Mouse (Mus musculus) lung, adult 2 months (tissue): ENCODE measurements around the gene Zfp398. TPM values are rescaled to one million over a fixed set of nuclear protein-coding genes. Genes with fewer than 3 reads are reported as not detected.
A peak's percentile ranks its signal among the peaks of the same experiment; 100 is the strongest.

Source experiments
- DNase-seq: peaks from one replicate; pipeline ENCODE4 v3.0.0; 2022
- H3K4me1 ChIP-seq: fragments of 200-500 bp; 2 replicates; pipeline ENCODE4 v1.6.1; 2011; ENCODE audit warnings: low read length; ENCODE audit not compliant: control insufficient read depth, insufficient read depth
- H3K4me3 ChIP-seq: fragments of 200-500 bp; replicated peaks from 2 replicates; pipeline ENCODE3; 2011; ENCODE audit warnings: low read depth, mild to moderate bottlenecking, control low read depth, low read length; ENCODE audit errors: extremely low read depth
- CTCF ChIP-seq: fragments of 200-500 bp; IDR thresholded peaks from 2 replicates; pipeline ENCODE4 v1.5.1; 2011; ENCODE audit warnings: mild to moderate bottlenecking, low read length, control low read depth; ENCODE audit not compliant: insufficient read depth
- POLR2A ChIP-seq: fragments of 200-500 bp; IDR thresholded peaks from 2 replicates; pipeline ENCODE4 v1.6.1; 2011; ENCODE audit warnings: low read depth, mild to moderate bottlenecking, control low read depth, low read length, borderline replicate concordance; ENCODE audit errors: extremely low read depth
- WGBS: fragments of 180-500 bp; shearing (Covaris S2); methylation state at CpG from one replicate; pipeline ENCODE4 v1.1.7; 2018; 5-methylcytosine and 5-hydroxymethylcytosine counted together
- polyA plus RNA-seq: library from polyadenylated mRNA; depleted of rRNA; stranded (reverse); fragments of >200 nt; gene quantifications from 2 replicates; pipeline ENCODE4 v1.2.3, GENCODE M21; 2012; rRNA removed

The Zfp398 gene
- polyA plus RNA-seq, 1 experiment = 8.8 TPM

GRCm38 (mm10) chr6:47912991-47913390, 77.5 kb downstream of the Zfp398 start:
- no peak overlapping the region for H3K4me3 ChIP-seq
- 41% methylated on average over 3 of the region's 3 CpGs for WGBS
- no peak for DNase-seq
- H3K4me1 ChIP-seq = no peaks in the 10 kb centered on the region
- TF ChIP-seq POLR2A = no peak
- TF ChIP-seq CTCF = no peak

- DNase-seq = no peak
- TF ChIP-seq CTCF (no peak), POLR2A (no peak)
- H3K4me1 ChIP-seq = peaks cover 8% of the 10 kb centered on the region
- H3K4me3 ChIP-seq = no peak overlapping the region
- WGBS = 73% methylated on average over 5 of the region's 5 CpGs
These were observed 81.6 kb downstream of the Zfp398 start for GRCm38 (mm10) chr6:47917051-47917450.

GRCm38 (mm10) chr6:47918768-47919274, 83.4 kb downstream of the Zfp398 start:
- Histone ChIP-seq H3K4me3 (no peak overlapping the region), H3K4me1 (peaks cover 11% of the 10 kb centered on the region)
- 71% methylated on average over 3 of the region's 3 CpGs for WGBS
- DNase-seq = no peak
- TF ChIP-seq POLR2A (no peak), CTCF (no peak)

- Histone ChIP-seq H3K4me1 (peaks cover 11% of the 10 kb centered on the region), H3K4me3 (peak overlapping the region; percentile 95)
- DNase-seq = no peak
- TF ChIP-seq POLR2A = no peak
- TF ChIP-seq CTCF = no peak
- 29% methylated on average over 11 of the region's 11 CpGs for WGBS
These were observed 84.4 kb downstream of the Zfp398 start for GRCm38 (mm10) chr6:47919646-47920446.

- peak; percentile 87 for DNase-seq
- Histone ChIP-seq H3K4me1 (peaks cover 11% of the 10 kb centered on the region), H3K4me3 (peak within 1 kb of the TSS; percentile 95)
- TF ChIP-seq CTCF = peak; percentile 52
- TF ChIP-seq POLR2A = peak; percentile 81
- under 1% methylated on average over 66 of the region's 67 CpGs for WGBS
These were observed 85.2 kb downstream of the Zfp398 start, which contains the start of gene Zfp212 for GRCm38 (mm10) chr6:47920447-47921340. Gene Zfp212, plus strand, starts transcription at chr6:47920476.

Other genes starting within 250 kb of the Zfp398 start
- 2.6 and 4.9 TPM in 2 replicates for gene Ezh2, start 240.3 kb upstream of the Zfp398 start, polyA plus RNA-seq
- 24.6 and 40.1 TPM in 2 replicates for gene Pdia4, start 22.2 kb upstream of the Zfp398 start, polyA plus RNA-seq
- gene Zfp786, start 4.8 kb upstream of the Zfp398 start, polyA plus RNA-seq = 0.16 and 0.26 TPM in 2 replicates
- gene Zfp282, start 41.5 kb downstream of the Zfp398 start, polyA plus RNA-seq = 7.6 and 8.1 TPM in 2 replicates
- gene Zfp212, start 84.8 kb downstream of the Zfp398 start, polyA plus RNA-seq = 11.6 and 12.1 TPM in 2 replicates
- gene Zfp956, start 117.7 kb downstream of the Zfp398 start, polyA plus RNA-seq = 8.9 and 9.4 TPM in 2 replicates
- gene Zfp777, start 213.2 kb downstream of the Zfp398 start, polyA plus RNA-seq = 19.7 and 20.6 TPM in 2 replicates